In genomic region chr7:6156901-6157472, GRCm38 (mm10) we compare ENCODE assay signal across 8 mouse cellular contexts. TPM values are rescaled to one million over a fixed set of nuclear protein-coding genes. Genes with fewer than 3 reads are reported as not detected.
DNase-seq lines count a peak whose midpoint lies in the region; ATAC-seq and TF ChIP-seq lines count a peak whose summit lies in the region.
"Had no signal": no experiment of that assay in that cellular context is flagged by ENCODE, and none has a peak within 500 bp of the region (broad histone marks: within the 10 kb centered on the region; RNA-seq: fewer than 3 reads in every experiment).

No protein-coding gene starts in this region.

- ATAC-seq in CD4-positive, CD25-positive, alpha-beta regulatory T cell, adult 4 months: peak; percentile 2
- no peak for ATAC-seq in hindbrain, embryonic 12.5 days (ENCODE audit: low FRiP score)
- no peak for ATAC-seq in liver, embryonic 13.5 days (ENCODE audit: low read depth)
- no peak for ATAC-seq in frontal cortex, adult (ENCODE audit: low TSS enrichment)

- WGBS in hindbrain, embryonic 12.5 days: 73% methylated on average over 9 of the region's 9 CpGs
- 26% methylated on average over 9 of the region's 9 CpGs for WGBS in liver, embryonic 13.5 days (ENCODE audit: insufficient replicate concordance)

- no peaks in the 10 kb centered on the region for H3K36me3 ChIP-seq in ES-Bruce4 (ENCODE audit: control insufficient read depth, insufficient read depth, low read length, poor library complexity, severe bottlenecking)
- H3K36me3 ChIP-seq in hindbrain, embryonic 12.5 days: no peaks in the 10 kb centered on the region
- no peaks in the 10 kb centered on the region for H3K36me3 ChIP-seq in liver, embryonic 13.5 days

- TF ChIP-seq EP300 in ES-Bruce4 (IDR thresholded peaks at IDR 0.05; ENCODE audit: insufficient read depth, low read depth, low read length): no peak

- H3K9ac ChIP-seq in ES-Bruce4 (ENCODE audit: low read depth, poor library complexity, severe bottlenecking): peak overlapping the region; percentile 93
- 0 out of 2 replicates have a peak overlapping the region, but pooled peaks have one; percentile 58 for H3K9ac ChIP-seq in hindbrain, embryonic 12.5 days
- peak overlapping the region; percentile 93 for H3K9ac ChIP-seq in liver, embryonic 13.5 days

- H3K27me3 ChIP-seq in ES-Bruce4 (ENCODE audit: control insufficient read depth, insufficient read depth, low read length, poor library complexity, severe bottlenecking): no peaks in the 10 kb centered on the region
- H3K27me3 ChIP-seq in hindbrain, embryonic 12.5 days: no peaks in the 10 kb centered on the region
- H3K27me3 ChIP-seq in liver, embryonic 13.5 days: no peaks in the 10 kb centered on the region

- H3K4me3 ChIP-seq in ES-Bruce4 (ENCODE audit: low read depth, low read length): no peak overlapping the region; the same call in 1 of the 2 replicates
- H3K4me3 ChIP-seq in hindbrain, embryonic 12.5 days: peak overlapping the region; percentile 81
- peak overlapping the region; percentile 85 for H3K4me3 ChIP-seq in liver, embryonic 13.5 days (replicated peaks)

- H3K9me3 ChIP-seq in ES-Bruce4 (replicated peaks; ENCODE audit: control insufficient read depth, insufficient read depth, low read length, poor library complexity, severe bottlenecking): no peaks in the 10 kb centered on the region
- H3K9me3 ChIP-seq in hindbrain, embryonic 12.5 days (replicated peaks): no peaks in the 10 kb centered on the region
- H3K9me3 ChIP-seq in liver, embryonic 13.5 days (replicated peaks): no peaks in the 10 kb centered on the region

- peaks cover 1% of the 10 kb centered on the region for H3K4me1 ChIP-seq in ES-Bruce4 (ENCODE audit: control insufficient read depth, insufficient read depth, low read length)
- peaks cover 18% of the 10 kb centered on the region for H3K4me1 ChIP-seq in hindbrain, embryonic 12.5 days
- H3K4me1 ChIP-seq in liver, embryonic 13.5 days (replicated peaks): peaks cover 55% of the 10 kb centered on the region

- DNase-seq in liver, embryonic 13.5 days: no peak
- DNase-seq in layer of hippocampus, postnatal 25 days (ENCODE audit: extremely low spot score in 1 of 2, low spot score in 1 of 2): no peak
- no peak for DNase-seq in adrenal gland, postnatal 36 days

- no peak for TF ChIP-seq POLR2A in ES-Bruce4 (IDR thresholded peaks at IDR 0.05; ENCODE audit: insufficient read depth, low read length)

- H3K27ac ChIP-seq in ES-Bruce4 (ENCODE audit: insufficient read depth, low read length): no peak overlapping the region
- H3K27ac ChIP-seq in hindbrain, embryonic 12.5 days: no peak overlapping the region
- H3K27ac ChIP-seq in liver, embryonic 13.5 days: peak overlapping the region; percentile 90

- TF ChIP-seq CTCF in ES-Bruce4 (IDR thresholded peaks at IDR 0.05; ENCODE audit: low read depth, low read length): no peak

- H3K4me2 ChIP-seq in hindbrain, embryonic 12.5 days (replicated peaks): peak overlapping the region; percentile 97
- peak overlapping the region; percentile 91 for H3K4me2 ChIP-seq in liver, embryonic 13.5 days

RNA-seq across cellular contexts. Expression of gene Zfp787, which starts 1.2 kb away (rescaled TPM):
- polyA plus RNA-seq in CD4-positive, CD25-positive, alpha-beta regulatory T cell, adult 4 months (2017; shearing (Covaris generic)): 1 to 10 TPM; 6.7 to 6.9 TPM
- 24.1 and 30.9 TPM in 2 replicates for polyA plus RNA-seq in ES-Bruce4 (2011; ENCODE audit: insufficient read depth, insufficient read length, low read depth, missing spikeins)
- polyA plus RNA-seq in hindbrain, embryonic 12.5 days (2016; fragmentation: Nextera tagmentation; extraction: Ambion mirVana): 32.5 and 34.8 TPM in 2 replicates
- 9.9 and 12.0 TPM in 2 replicates for polyA plus RNA-seq in liver, embryonic 13.5 days (2015; fragmentation: Nextera tagmentation; extraction: Ambion mirVana)
- 10 to 100 TPM; 25.5 to 28.2 TPM for total RNA-seq in layer of hippocampus, postnatal 25 days (2021)
- total RNA-seq in adrenal gland, postnatal 36 days (2021): 10 to 100 TPM; 35.1 to 50.9 TPM

RNA-seq across cellular contexts. Expression of gene Zfp444, which starts 15.0 kb away (rescaled TPM):
- polyA plus RNA-seq in CD4-positive, CD25-positive, alpha-beta regulatory T cell, adult 4 months (2017; shearing (Covaris generic)): 10 to 100 TPM in 1 of 2 experiments, 1 to 10 TPM in 1; 5.6 to 10.6 TPM
- polyA plus RNA-seq in ES-Bruce4 (2011; ENCODE audit: insufficient read depth, insufficient read length, low read depth, missing spikeins): 33.7 and 41.1 TPM in 2 replicates
- 79.0 and 83.6 TPM in 2 replicates for polyA plus RNA-seq in hindbrain, embryonic 12.5 days (2016; fragmentation: Nextera tagmentation; extraction: Ambion mirVana)
- 19.6 and 21.0 TPM in 2 replicates for polyA plus RNA-seq in liver, embryonic 13.5 days (2015; fragmentation: Nextera tagmentation; extraction: Ambion mirVana)
- 10 to 100 TPM; 58.2 to 66.7 TPM for total RNA-seq in layer of hippocampus, postnatal 25 days (2021)
- 10 to 100 TPM; 26.4 to 35.9 TPM for total RNA-seq in adrenal gland, postnatal 36 days (2021)

RNA-seq across cellular contexts. Expression of gene Galp, which starts 39.9 kb away (rescaled TPM):
- polyA plus RNA-seq in CD4-positive, CD25-positive, alpha-beta regulatory T cell, adult 4 months (2017; shearing (Covaris generic)): not detected
- polyA plus RNA-seq in ES-Bruce4 (2011; ENCODE audit: insufficient read depth, insufficient read length, low read depth, missing spikeins): not detected in 2 replicates
- polyA plus RNA-seq in hindbrain, embryonic 12.5 days (2016; fragmentation: Nextera tagmentation; extraction: Ambion mirVana): not detected in 2 replicates
- polyA plus RNA-seq in liver, embryonic 13.5 days (2015; fragmentation: Nextera tagmentation; extraction: Ambion mirVana): not detected in 2 replicates
- total RNA-seq in layer of hippocampus, postnatal 25 days (2021): not detected
- not detected for total RNA-seq in adrenal gland, postnatal 36 days (2021)
- total RNA-seq: common myeloid progenitor, adult 5-6 weeks had no signal
